Mouse (Mus musculus) CH12.LX (cell line): Measurements from ENCODE around the gene Midn. TPM values are rescaled to one million over a fixed set of nuclear protein-coding genes. Genes with fewer than 3 reads are reported as not detected.

ENCODE experiments used
- DNase-seq: peaks from one replicate; pipeline ENCODE4 v3.0.0-alpha.2; 2013; ENCODE audit errors: extremely low read depth
- H3K27ac ChIP-seq: 2 replicates; pipeline ENCODE4 v1.5.1; 2012; ENCODE audit warnings: low read depth, mild to moderate bottlenecking, control low read depth, moderate library complexity; ENCODE audit not compliant: insufficient read depth
- H3K27me3 ChIP-seq: replicated peaks from 2 replicates; pipeline ENCODE3; 2012; ENCODE audit warnings: inconsistent platforms
- H3K36me3 ChIP-seq, 2 experiments: replicated peaks in 1 of 2; 2 replicates each; pipeline versions ENCODE3 to v1.6.1; 2012; ENCODE audit warnings: inconsistent platforms in 1 of 2, low read length in 1 of 2, mild to moderate bottlenecking in 1 of 2, mixed read lengths in 1 of 2, moderate library complexity in 1 of 2; ENCODE audit not compliant: control insufficient read depth in 1 of 2, insufficient read depth in 1 of 2
- H3K4me1 ChIP-seq, 2 experiments: 2 replicates each; pipeline ENCODE4 v1.6.1; 2012; ENCODE audit warnings: inconsistent platforms in 1 of 2, moderate library complexity in 1 of 2; ENCODE audit not compliant: insufficient read depth in 2 of 2, control insufficient read depth in 1 of 2
- H3K4me2 ChIP-seq: 2 replicates; pipeline ENCODE4 v1.6.1; 2012; ENCODE audit warnings: low read depth, mild to moderate bottlenecking, control low read depth; ENCODE audit not compliant: poor library complexity, insufficient read depth, severe bottlenecking
- H3K4me3 ChIP-seq, 3 experiments: fragments of 150-350 bp in 1 of 3; sonication (generic) in 1 of 3; replicated peaks in 1 of 3; 2 replicates each; pipeline versions ENCODE3 to v1.5.1; 2011 to 2012; ENCODE audit warnings: low read depth in 2 of 3, low read length in 2 of 3, mild to moderate bottlenecking in 2 of 3, moderate library complexity in 2 of 3, control low read depth in 1 of 3, improper control_type of control experiment in 1 of 3, inconsistent platforms in 1 of 3, mixed read lengths in 1 of 3; ENCODE audit not compliant: poor library complexity in 1 of 3
- H3K79me2 ChIP-seq: replicated peaks from 2 replicates; pipeline ENCODE4 v1.6.1; 2012; ENCODE audit warnings: mild to moderate bottlenecking, moderate library complexity; ENCODE audit not compliant: control insufficient read depth, poor library complexity, insufficient read depth, severe bottlenecking; ENCODE audit errors: extremely low read depth
- H3K9ac ChIP-seq: 2 replicates; pipeline ENCODE4 v1.6.1; 2012; ENCODE audit warnings: low read depth, mild to moderate bottlenecking, control low read depth, moderate library complexity; ENCODE audit not compliant: insufficient read depth
- H3K9me3 ChIP-seq: replicated peaks from 2 replicates; pipeline ENCODE3; 2012; ENCODE audit warnings: low read length, inconsistent platforms, mixed read lengths
- CHD2 ChIP-seq: IDR thresholded peaks from 2 replicates; pipeline ENCODE4 v1.6.1; 2011; ENCODE audit warnings: low read length, improper control_type of control experiment
- CTCF ChIP-seq, 2 experiments: IDR thresholded peaks in 1 of 2; conservative IDR thresholded peaks in 1 of 2; 2 replicates each; pipeline ENCODE4 v1.5.1; 2011 to 2012; ENCODE audit warnings: low read depth in 2 of 2, low read length in 2 of 2, improper control_type of control experiment in 1 of 2, inconsistent platforms in 1 of 2, mild to moderate bottlenecking in 1 of 2, moderate library complexity in 1 of 2
- ELF1 ChIP-seq: IDR thresholded peaks from 2 replicates; pipeline ENCODE4 v1.6.1; 2014; ENCODE audit warnings: low read depth, mild to moderate bottlenecking, inconsistent platforms, low read length, improper control_type of control experiment
- ETS1 ChIP-seq: conservative IDR thresholded peaks from 2 replicates; pipeline ENCODE4 v1.6.1; 2012; ENCODE audit warnings: low read depth, mild to moderate bottlenecking, inconsistent platforms, low read length, improper control_type of control experiment, moderate library complexity
- HCFC1 ChIP-seq: IDR thresholded peaks from 2 replicates; pipeline ENCODE4 v1.6.1; 2012; ENCODE audit warnings: low read depth, mild to moderate bottlenecking, inconsistent platforms, low read length, improper control_type of control experiment
- IRF4 ChIP-seq: IDR thresholded peaks from 2 replicates; pipeline ENCODE4 v1.6.1; 2014; ENCODE audit warnings: low read depth, mild to moderate bottlenecking, inconsistent platforms, low read length, improper control_type of control experiment
- JUN ChIP-seq: IDR thresholded peaks from 2 replicates; pipeline ENCODE4 v1.6.1; 2011; ENCODE audit warnings: low read depth, mild to moderate bottlenecking, low read length, improper control_type of control experiment, moderate library complexity; ENCODE audit not compliant: insufficient read depth
- KAT2A ChIP-seq: IDR thresholded peaks from 2 replicates; pipeline ENCODE4 v1.6.1; 2012; ENCODE audit warnings: low read length, improper control_type of control experiment, inconsistent platforms; ENCODE audit not compliant: insufficient replicate concordance
- MAFK ChIP-seq: IDR thresholded peaks from 2 replicates; pipeline ENCODE4 v1.6.1; 2011; ENCODE audit warnings: low read length, improper control_type of control experiment; ENCODE audit not compliant: insufficient replicate concordance
- MAZ ChIP-seq: IDR thresholded peaks from 2 replicates; pipeline ENCODE4 v1.6.1; 2012; ENCODE audit warnings: low read depth, mild to moderate bottlenecking, inconsistent platforms, low read length, improper control_type of control experiment, moderate library complexity
- MXI1 ChIP-seq: IDR thresholded peaks from 2 replicates; pipeline ENCODE4 v1.6.1; 2011; ENCODE audit warnings: mild to moderate bottlenecking, low read depth, low read length, improper control_type of control experiment
- NELFE ChIP-seq: IDR thresholded peaks from 2 replicates; pipeline ENCODE4 v1.6.1; 2011; ENCODE audit warnings: low read depth, low read length, improper control_type of control experiment
- NRF1 ChIP-seq: IDR thresholded peaks from 2 replicates; pipeline ENCODE4 v1.6.1; 2014; ENCODE audit warnings: low read depth, mild to moderate bottlenecking, inconsistent platforms, low read length, improper control_type of control experiment, moderate library complexity
- PAX5 ChIP-seq: IDR thresholded peaks from 2 replicates; pipeline ENCODE4 v1.6.1; 2012; ENCODE audit warnings: low read length, inconsistent platforms, mixed read lengths
- RAD21 ChIP-seq: IDR thresholded peaks from 2 replicates; pipeline ENCODE4 v1.6.1; 2011; ENCODE audit warnings: low read depth, mild to moderate bottlenecking, low read length, improper control_type of control experiment, moderate library complexity
- RCOR1 ChIP-seq: conservative IDR thresholded peaks from 2 replicates; pipeline ENCODE4 v1.6.1; 2012; ENCODE audit warnings: low read depth, mild to moderate bottlenecking, inconsistent platforms, low read length, improper control_type of control experiment
- SIN3A ChIP-seq: IDR thresholded peaks from 2 replicates; pipeline ENCODE4 v1.6.1; 2012; ENCODE audit warnings: low read length, improper control_type of control experiment, inconsistent platforms
- SMC3 ChIP-seq: IDR thresholded peaks from 2 replicates; pipeline ENCODE4 v1.6.1; 2011; ENCODE audit warnings: low read depth, low read length, improper control_type of control experiment
- TCF12 ChIP-seq: IDR thresholded peaks from 2 replicates; pipeline ENCODE4 v1.6.1; 2014; ENCODE audit warnings: low read depth, mild to moderate bottlenecking, inconsistent platforms, low read length, improper control_type of control experiment
- USF1 ChIP-seq: IDR thresholded peaks from 2 replicates; pipeline ENCODE4 v1.6.1; 2014; ENCODE audit warnings: low read depth, mild to moderate bottlenecking, inconsistent platforms, low read length, improper control_type of control experiment
- USF2 ChIP-seq: conservative IDR thresholded peaks from 2 replicates; pipeline ENCODE4 v1.6.1; 2011; ENCODE audit warnings: low read depth, low read length, improper control_type of control experiment
- ZC3H11A ChIP-seq: IDR thresholded peaks from 2 replicates; pipeline ENCODE4 v1.6.1; 2012; ENCODE audit warnings: low read depth, mild to moderate bottlenecking, inconsistent platforms, low read length, improper control_type of control experiment
- ZKSCAN1 ChIP-seq: IDR thresholded peaks from 2 replicates; pipeline ENCODE4 v1.6.1; 2012; ENCODE audit warnings: low read depth, inconsistent platforms, low read length, improper control_type of control experiment, borderline replicate concordance
- dilution Hi-C: fragments of 300-500 bp; cut with MboI; formaldehyde crosslinking; loops from 2 replicates; pipeline ENCODE4 v1.14.3; 2020; ENCODE audit warnings: low sequenced_read_pairs; ENCODE audit not compliant: extremely low pct_unique_long_range_greater_than_20kb, extremely low pct_ligation_motif_present
- in situ Hi-C: fragments of 300-500 bp; cut with MboI; formaldehyde crosslinking; loops from 3 replicates; pipeline ENCODE4 v1.14.3; 2019; ENCODE audit warnings: low sequenced_read_pairs, low pct_ligation_motif_present, low pct_unique_long_range_greater_than_20kb, mixed read lengths
- polyA plus RNA-seq: library from polyadenylated mRNA; unstranded; fragments of >175 nt; gene quantifications from 2 replicates; pipeline ENCODE4 v1.2.1, GENCODE M21; 2012; ENCODE audit warnings: low read depth; ENCODE audit not compliant: insufficient read length
- total RNA-seq, 2 experiments: library from RNA; depleted of rRNA; stranded (reverse); fragments of 300-350 nt in 1 of 2; fragments of >200 nt in 1 of 2; gene quantifications; 2 replicates each; pipeline ENCODE4 v1.2.3; 2012 to 2014

The Midn gene
- total and polyA plus RNA-seq, 3 experiments: 4.7 to 33.2 (median 16.2) TPM

DNA sequence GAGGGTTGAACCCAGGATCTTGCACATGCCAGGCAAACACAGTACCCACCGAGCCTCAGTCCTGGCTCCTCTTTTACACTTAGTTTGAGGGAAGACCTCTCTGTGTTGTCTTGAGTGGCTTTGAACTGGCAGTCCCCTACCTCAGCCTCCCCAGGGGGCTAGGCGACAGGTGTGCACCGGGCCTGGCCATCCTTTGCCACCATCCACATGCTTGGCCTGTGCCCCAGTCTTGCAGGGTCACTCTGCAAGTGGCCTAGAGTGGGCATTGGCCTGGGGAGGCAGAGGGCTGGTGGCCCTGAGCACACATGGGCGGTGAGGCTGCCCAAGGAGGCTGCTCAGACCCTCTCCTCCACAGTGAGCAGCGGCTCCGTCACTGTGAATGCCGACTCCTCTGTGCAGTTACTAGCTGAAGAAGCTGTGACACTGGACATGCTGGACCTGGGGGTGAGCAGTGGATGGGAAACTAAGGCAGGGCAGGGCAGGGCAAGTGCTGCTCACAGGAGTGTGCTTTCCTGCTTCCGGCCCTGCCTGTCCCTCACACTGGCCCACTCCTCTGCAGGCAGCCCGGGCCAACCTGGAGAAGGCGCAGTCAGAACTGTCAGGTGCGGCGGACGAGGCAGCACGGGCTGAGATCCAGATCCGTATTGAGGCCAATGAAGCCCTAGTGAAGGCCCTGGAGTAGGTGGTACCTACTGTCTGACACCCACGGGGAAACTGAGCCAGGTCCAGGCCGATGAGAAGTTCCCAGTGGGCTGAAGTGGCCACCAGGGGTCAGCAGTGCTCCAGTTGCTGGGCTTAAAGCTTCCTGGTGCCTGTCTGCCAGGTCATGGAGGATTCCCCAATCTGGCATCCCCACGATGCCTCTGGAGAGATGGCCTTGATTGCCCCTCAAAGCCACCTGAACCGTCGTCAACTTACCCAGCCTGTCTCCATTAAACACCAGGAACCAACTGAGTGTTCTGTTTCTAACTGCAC is 2.9 kb upstream of the Midn start:
- peaks cover 5% of the 10 kb centered on the region for H3K27me3 ChIP-seq
- no peak overlapping the region for H3K4me3 ChIP-seq
- no peak for DNase-seq
- H3K9ac ChIP-seq: no peak overlapping the region
- H3K4me2 ChIP-seq: no peak overlapping the region
- H3K4me1 ChIP-seq: peaks cover 31 to 60% of the 10 kb centered on the region in 2 experiments
- H3K27ac ChIP-seq: no peak overlapping the region
- TF ChIP-seq MAFK (no peak), ZC3H11A (peak; percentile 68), JUN (no peak), IRF4 (peak; percentile 19; the same call in 1 of the 2 replicates), TCF12 (no peak), USF2 (no peak), HCFC1 (no peak), CTCF (conservative IDR thresholded peaks at IDR 0.05 in 1 of 2, IDR thresholded peaks at IDR 0.05 in 1 of 2; ENCODE audit: low read depth in 2 of 2, low read length in 2 of 2) (peak; percentile 61 to 88; a peak in 3 of 4 replicates), MXI1 (no peak), ELF1 (peak; percentile 40; the same call in 1 of the 2 replicates), SIN3A (no peak), ZKSCAN1 (no peak), MAZ (no peak), RCOR1 (no peak), PAX5 (no peak), RAD21 (peak; percentile 79), SMC3 (peak; percentile 94), ETS1 (no peak), CHD2 (no peak), NRF1 (no peak), USF1 (no peak), NELFE (no peak), KAT2A (no peak)
- peaks cover 18% of the 10 kb centered on the region for H3K79me2 ChIP-seq
- dilution Hi-C loops (no loop called here), in situ Hi-C loops (loop anchor here (5.0 kb wide), 1 partner anchor 158 kb away; the partner anchor contains the start of gene Cnn2)
- H3K36me3 ChIP-seq: peaks cover 31 to 42% of the 10 kb centered on the region in 2 experiments
- H3K9me3 ChIP-seq: no peaks in the 10 kb centered on the region
